Comparison of ENCODE assay signal across 9 mouse cellular contexts in genomic region chr11:116127986-116128385, GRCm38 (mm10). TPM values are rescaled to one million over a fixed set of nuclear protein-coding genes. Genes with fewer than 3 reads are reported as not detected.
DNase-seq lines count a peak whose midpoint lies in the region; ATAC-seq and TF ChIP-seq lines count a peak whose summit lies in the region.
"Had no signal": no experiment of that assay in that cellular context is flagged by ENCODE, and none has a peak within 500 bp of the region (broad histone marks: within the 10 kb centered on the region; RNA-seq: fewer than 3 reads in every experiment).

No protein-coding gene starts in this region.

- ATAC-seq in forebrain, embryonic 12.5 days (ENCODE audit: low FRiP score): no peak
- no peak for ATAC-seq in forebrain, embryonic 13.5 days
- ATAC-seq in liver, postnatal 0 days: no peak
- no peak for ATAC-seq in embryonic facial prominence, embryonic 12.5 days (ENCODE audit: insufficient number of reproducible peaks, insufficient read depth, low FRiP score, low TSS enrichment)
- no peak for ATAC-seq in limb, embryonic 13.5 days (ENCODE audit: low FRiP score, low read depth)

- no peak overlapping the region for H3K4me3 ChIP-seq in forebrain, embryonic 12.5 days (replicated peaks)
- H3K4me3 ChIP-seq in forebrain, embryonic 13.5 days: no peak overlapping the region
- no peak overlapping the region for H3K4me3 ChIP-seq in liver, postnatal 0 days (ENCODE audit: low read depth, low read length)
- 0 out of 2 replicates have a peak overlapping the region, but pooled peaks have one; percentile 22 for H3K4me3 ChIP-seq in embryonic facial prominence, embryonic 12.5 days
- no peak overlapping the region; the same call in 1 of the 2 replicates for H3K4me3 ChIP-seq in limb, embryonic 13.5 days

- no peak overlapping the region for H3K9ac ChIP-seq in forebrain, embryonic 12.5 days
- no peak overlapping the region for H3K9ac ChIP-seq in forebrain, embryonic 13.5 days
- H3K9ac ChIP-seq in liver, postnatal 0 days (replicated peaks): no peak overlapping the region
- no peak overlapping the region for H3K9ac ChIP-seq in embryonic facial prominence, embryonic 12.5 days
- 0 out of 2 replicates have a peak overlapping the region, but pooled peaks have one; percentile 4 for H3K9ac ChIP-seq in limb, embryonic 13.5 days

- WGBS in forebrain, embryonic 12.5 days: 81% methylated on average over 9 of the region's 9 CpGs
- 80% methylated on average over 9 of the region's 9 CpGs for WGBS in forebrain, embryonic 13.5 days
- WGBS in liver, postnatal 0 days (ENCODE audit: insufficient replicate concordance): 78% methylated on average over 9 of the region's 9 CpGs
- 80% methylated on average over 9 of the region's 9 CpGs for WGBS in embryonic facial prominence, embryonic 12.5 days
- 64% methylated on average over 9 of the region's 9 CpGs for WGBS in limb, embryonic 13.5 days

- H3K27me3 ChIP-seq in forebrain, embryonic 12.5 days: 0 out of 2 replicates have a peak, but pooled peaks cover 9% of the 10 kb centered on the region
- no peaks in the 10 kb centered on the region for H3K27me3 ChIP-seq in forebrain, embryonic 13.5 days
- H3K27me3 ChIP-seq in liver, postnatal 0 days (ENCODE audit: insufficient read depth, low read length): no peaks in the 10 kb centered on the region
- H3K27me3 ChIP-seq in embryonic facial prominence, embryonic 12.5 days: no peaks in the 10 kb centered on the region
- no peaks in the 10 kb centered on the region for H3K27me3 ChIP-seq in limb, embryonic 13.5 days

- TF ChIP-seq EP300 in liver, postnatal 0 days (IDR thresholded peaks at IDR 0.05; ENCODE audit: low read depth): no peak

- H3K4me1 ChIP-seq in forebrain, embryonic 12.5 days: peaks cover 34% of the 10 kb centered on the region
- H3K4me1 ChIP-seq in forebrain, embryonic 13.5 days: peaks cover 28% of the 10 kb centered on the region
- peaks cover 26% of the 10 kb centered on the region for H3K4me1 ChIP-seq in liver, postnatal 0 days (ENCODE audit: insufficient read depth)
- peaks cover 27% of the 10 kb centered on the region for H3K4me1 ChIP-seq in embryonic facial prominence, embryonic 12.5 days
- H3K4me1 ChIP-seq in limb, embryonic 13.5 days: peaks cover 44% of the 10 kb centered on the region

- peak; percentile 3 for DNase-seq in liver
- DNase-seq in liver, postnatal 0 days: no peak
- DNase-seq in layer of hippocampus, adult 8-10 months (ENCODE audit: low spot score in 2 of 2): no peak
- DNase-seq in thymus, postnatal 25 days: no peak
- DNase-seq: kidney, postnatal 36 days had no signal

- no peaks in the 10 kb centered on the region for H3K9me3 ChIP-seq in forebrain, embryonic 12.5 days
- H3K9me3 ChIP-seq in forebrain, embryonic 13.5 days (replicated peaks): no peaks in the 10 kb centered on the region
- H3K9me3 ChIP-seq in liver, postnatal 0 days (ENCODE audit: low read length): no peaks in the 10 kb centered on the region
- H3K9me3 ChIP-seq in embryonic facial prominence, embryonic 12.5 days: peaks cover 4% of the 10 kb centered on the region; the same call in 1 of the 2 replicates
- peaks cover 4% of the 10 kb centered on the region; the same call in 1 of the 2 replicates for H3K9me3 ChIP-seq in limb, embryonic 13.5 days

- H3K36me3 ChIP-seq in forebrain, embryonic 12.5 days (replicated peaks): peaks cover 22% of the 10 kb centered on the region
- peaks cover 19% of the 10 kb centered on the region for H3K36me3 ChIP-seq in forebrain, embryonic 13.5 days (ENCODE audit: poor library complexity, severe bottlenecking)
- peaks cover 18% of the 10 kb centered on the region; the same call in 1 of the 2 replicates for H3K36me3 ChIP-seq in liver, postnatal 0 days (replicated peaks; ENCODE audit: insufficient read depth, low read length)
- H3K36me3 ChIP-seq in embryonic facial prominence, embryonic 12.5 days: peaks cover 18% of the 10 kb centered on the region
- H3K36me3 ChIP-seq in limb, embryonic 13.5 days: peaks cover 31% of the 10 kb centered on the region

- no peak for TF ChIP-seq CTCF in liver, postnatal 0 days (IDR thresholded peaks at IDR 0.05; ENCODE audit: low read depth)

- peak overlapping the region; percentile 46; the same call in 1 of the 2 replicates for H3K27ac ChIP-seq in forebrain, embryonic 12.5 days
- H3K27ac ChIP-seq in forebrain, embryonic 13.5 days: no peak overlapping the region
- no peak overlapping the region for H3K27ac ChIP-seq in liver, postnatal 0 days (ENCODE audit: low read depth)
- H3K27ac ChIP-seq in embryonic facial prominence, embryonic 12.5 days: 0 out of 2 replicates have a peak overlapping the region, but pooled peaks have one; percentile 37
- peak overlapping the region; percentile 48; the same call in 1 of the 2 replicates for H3K27ac ChIP-seq in limb, embryonic 13.5 days

- H3K4me2 ChIP-seq in forebrain, embryonic 12.5 days: no peak overlapping the region
- H3K4me2 ChIP-seq in forebrain, embryonic 13.5 days: no peak overlapping the region
- no peak overlapping the region for H3K4me2 ChIP-seq in liver, postnatal 0 days (ENCODE audit: low read depth, low read length)
- peak overlapping the region; percentile 40; the same call in 1 of the 2 replicates for H3K4me2 ChIP-seq in embryonic facial prominence, embryonic 12.5 days (replicated peaks)
- peak overlapping the region; percentile 55 for H3K4me2 ChIP-seq in limb, embryonic 13.5 days (replicated peaks)

RNA-seq across cellular contexts. Expression of gene Trim47, which starts 1.0 kb away (rescaled TPM):
- 2.7 and 3.2 TPM in 2 replicates for polyA plus RNA-seq in forebrain, embryonic 12.5 days (2016; fragmentation: Nextera tagmentation; extraction: Ambion mirVana)
- 2.7 and 2.8 TPM in 2 replicates for polyA plus RNA-seq in forebrain, embryonic 13.5 days (2015; fragmentation: Nextera tagmentation; extraction: Ambion mirVana)
- polyA plus RNA-seq in liver, postnatal 0 days (2015; fragmentation: Nextera tagmentation; extraction: Ambion mirVana): 5.7 and 7.4 TPM in 2 replicates
- polyA plus RNA-seq in embryonic facial prominence, embryonic 12.5 days (2016; fragmentation: Nextera tagmentation; extraction: Ambion mirVana): 6.9 and 9.1 TPM in 2 replicates
- 15.7 and 15.9 TPM in 2 replicates for polyA plus RNA-seq in limb, embryonic 13.5 days (2015; fragmentation: Nextera tagmentation; extraction: Ambion mirVana)
- total RNA-seq in layer of hippocampus, adult 8-10 months (2022): 10 to 100 TPM in 1 of 4 experiments, 1 to 10 TPM in 3; 5.0 to 13.0 (median 8.2) TPM

RNA-seq across cellular contexts. Expression of gene Trim65, which starts 2.9 kb away (rescaled TPM):
- polyA plus RNA-seq in forebrain, embryonic 12.5 days (2016; fragmentation: Nextera tagmentation; extraction: Ambion mirVana): 1.9 and 2.1 TPM in 2 replicates
- 1.2 and 1.6 TPM in 2 replicates for polyA plus RNA-seq in forebrain, embryonic 13.5 days (2015; fragmentation: Nextera tagmentation; extraction: Ambion mirVana)
- 1.1 and 1.2 TPM in 2 replicates for polyA plus RNA-seq in liver, postnatal 0 days (2015; fragmentation: Nextera tagmentation; extraction: Ambion mirVana)
- polyA plus RNA-seq in embryonic facial prominence, embryonic 12.5 days (2016; fragmentation: Nextera tagmentation; extraction: Ambion mirVana): 2.3 and 2.6 TPM in 2 replicates
- polyA plus RNA-seq in limb, embryonic 13.5 days (2015; fragmentation: Nextera tagmentation; extraction: Ambion mirVana): 2.3 and 3.2 TPM in 2 replicates
- total RNA-seq in layer of hippocampus, adult 8-10 months (2022): 1 to 10 TPM; 7.2 to 10.0 (median 7.9) TPM

RNA-seq across cellular contexts. Expression of gene Mrpl38, which starts 10.7 kb away (rescaled TPM):
- 89.6 and 90.5 TPM in 2 replicates for polyA plus RNA-seq in forebrain, embryonic 12.5 days (2016; fragmentation: Nextera tagmentation; extraction: Ambion mirVana)
- polyA plus RNA-seq in forebrain, embryonic 13.5 days (2015; fragmentation: Nextera tagmentation; extraction: Ambion mirVana): 79.8 and 86.1 TPM in 2 replicates
- 43.9 and 44.0 TPM in 2 replicates for polyA plus RNA-seq in liver, postnatal 0 days (2015; fragmentation: Nextera tagmentation; extraction: Ambion mirVana)
- 83.7 and 89.2 TPM in 2 replicates for polyA plus RNA-seq in embryonic facial prominence, embryonic 12.5 days (2016; fragmentation: Nextera tagmentation; extraction: Ambion mirVana)
- polyA plus RNA-seq in limb, embryonic 13.5 days (2015; fragmentation: Nextera tagmentation; extraction: Ambion mirVana): 86.0 and 86.3 TPM in 2 replicates
- total RNA-seq in layer of hippocampus, adult 8-10 months (2022): 10 to 100 TPM; 56.1 to 66.6 (median 62.8) TPM

RNA-seq across cellular contexts. Expression of gene Fbf1, which starts 40.0 kb away (rescaled TPM):
- polyA plus RNA-seq in forebrain, embryonic 12.5 days (2016; fragmentation: Nextera tagmentation; extraction: Ambion mirVana): 80.8 and 85.2 TPM in 2 replicates
- polyA plus RNA-seq in forebrain, embryonic 13.5 days (2015; fragmentation: Nextera tagmentation; extraction: Ambion mirVana): 58.5 and 71.5 TPM in 2 replicates
- 2.2 and 2.3 TPM in 2 replicates for polyA plus RNA-seq in liver, postnatal 0 days (2015; fragmentation: Nextera tagmentation; extraction: Ambion mirVana)
- 61.2 and 61.3 TPM in 2 replicates for polyA plus RNA-seq in embryonic facial prominence, embryonic 12.5 days (2016; fragmentation: Nextera tagmentation; extraction: Ambion mirVana)
- 48.6 and 48.9 TPM in 2 replicates for polyA plus RNA-seq in limb, embryonic 13.5 days (2015; fragmentation: Nextera tagmentation; extraction: Ambion mirVana)
- total RNA-seq in layer of hippocampus, adult 8-10 months (2022): 100 to 1,000 TPM in 1 of 4 experiments, 10 to 100 TPM in 3; 73.7 to 111 (median 92.3) TPM

RNA-seq across cellular contexts. Expression of gene Wbp2, which starts 41.2 kb away (rescaled TPM):
- polyA plus RNA-seq in forebrain, embryonic 12.5 days (2016; fragmentation: Nextera tagmentation; extraction: Ambion mirVana): 92.3 and 101 TPM in 2 replicates
- polyA plus RNA-seq in forebrain, embryonic 13.5 days (2015; fragmentation: Nextera tagmentation; extraction: Ambion mirVana): 114 and 115 TPM in 2 replicates
- polyA plus RNA-seq in liver, postnatal 0 days (2015; fragmentation: Nextera tagmentation; extraction: Ambion mirVana): 63.3 and 65.0 TPM in 2 replicates
- polyA plus RNA-seq in embryonic facial prominence, embryonic 12.5 days (2016; fragmentation: Nextera tagmentation; extraction: Ambion mirVana): 44.9 and 48.3 TPM in 2 replicates
- 43.1 and 47.9 TPM in 2 replicates for polyA plus RNA-seq in limb, embryonic 13.5 days (2015; fragmentation: Nextera tagmentation; extraction: Ambion mirVana)
- 100 to 1,000 TPM; 387 to 440 (median 429) TPM for total RNA-seq in layer of hippocampus, adult 8-10 months (2022)

Comparison
In these comparisons a context has a peak if more than half of its experiments do, and no peak if none do; other contexts are left out.
1. H3K27ac ChIP-seq: peak in forebrain, embryonic 12.5 days (single experiment), embryonic facial prominence, embryonic 12.5 days (single experiment) and limb, embryonic 13.5 days (single experiment); none in forebrain, embryonic 13.5 days (single experiment) and liver, postnatal 0 days (single experiment).
2. H3K4me2 ChIP-seq: peak in embryonic facial prominence, embryonic 12.5 days (single experiment) and limb, embryonic 13.5 days (single experiment); none in forebrain, embryonic 12.5 days (single experiment), forebrain, embryonic 13.5 days (single experiment) and liver, postnatal 0 days (single experiment).